Mouse (Mus musculus): ENCODE results near the gene Spem1. TPM values are rescaled to one million over a fixed set of nuclear protein-coding genes. Genes with fewer than 3 reads are reported as not detected.

The Spem1 gene
- total and polyA plus RNA-seq, 2 experiments from 2014 or later: 0.50 to 0.62 TPM

GRCm38 (mm10) chr11:69778258-69778982 is 43.6 kb downstream of the Spem1 start:
- no peak for TF ChIP-seq CTCF (IDR thresholded peaks at IDR 0.05; ENCODE audit: low read depth)
- Histone ChIP-seq H3K9ac (no peak overlapping the region), H3K27me3 (ENCODE audit: insufficient read depth, low read length) (no peaks in the 10 kb centered on the region), H3K4me3 (ENCODE audit: low read depth, low read length) (no peak overlapping the region), H3K27ac (ENCODE audit: low read depth, low read length) (no peak overlapping the region), H3K4me1 (ENCODE audit: insufficient read depth) (no peaks in the 10 kb centered on the region), H3K4me2 (ENCODE audit: low read depth) (no peak overlapping the region), H3K36me3 (ENCODE audit: insufficient read depth) (peaks cover 15% of the 10 kb centered on the region; the same call in 1 of the 2 replicates), H3K9me3 (ENCODE audit: low read length) (no peaks in the 10 kb centered on the region)
- ATAC-seq: no peak
- no peak for DNase-seq
- WGBS: 69% methylated on average over 23 of the region's 23 CpGs

GRCm38 (mm10) chr11:69777504-69778257 is 44.3 kb downstream of the Spem1 start:
- Histone ChIP-seq H3K27ac (ENCODE audit: low read depth, low read length) (no peak overlapping the region), H3K9ac (no peak overlapping the region), H3K4me2 (ENCODE audit: low read depth) (no peak overlapping the region), H3K4me1 (ENCODE audit: insufficient read depth) (no peaks in the 10 kb centered on the region), H3K9me3 (ENCODE audit: low read length) (no peaks in the 10 kb centered on the region), H3K36me3 (ENCODE audit: insufficient read depth) (peaks cover 15% of the 10 kb centered on the region; the same call in 1 of the 2 replicates), H3K4me3 (ENCODE audit: low read depth, low read length) (no peak overlapping the region), H3K27me3 (ENCODE audit: insufficient read depth, low read length) (no peaks in the 10 kb centered on the region)
- 68% methylated on average over 26 of the region's 26 CpGs for WGBS
- TF ChIP-seq CTCF (IDR thresholded peaks at IDR 0.05; ENCODE audit: low read depth): no peak
- DNase-seq (no peak), ATAC-seq (no peak)

- 89% methylated on average over 20 of the region's 20 CpGs for WGBS
Measured at GRCm38 (mm10) chr11:69776488-69776887, 45.5 kb downstream of the Spem1 start.

GRCm38 (mm10) chr11:69775716-69776115 is 46.3 kb downstream of the Spem1 start:
- Histone ChIP-seq H3K27ac (ENCODE audit: low read depth, low read length) (no peak overlapping the region), H3K9me3 (ENCODE audit: low read length) (no peaks in the 10 kb centered on the region), H3K4me2 (ENCODE audit: low read depth) (no peak overlapping the region), H3K4me1 (ENCODE audit: insufficient read depth) (no peaks in the 10 kb centered on the region), H3K27me3 (ENCODE audit: insufficient read depth, low read length) (no peaks in the 10 kb centered on the region), H3K9ac (no peak overlapping the region), H3K4me3 (ENCODE audit: low read depth, low read length) (no peak overlapping the region), H3K36me3 (ENCODE audit: insufficient read depth) (peaks cover 15% of the 10 kb centered on the region; the same call in 1 of the 2 replicates)
- DNase-seq (no peak), ATAC-seq (no peak)
- 71% methylated on average over 10 of the region's 10 CpGs for WGBS
- TF ChIP-seq CTCF (IDR thresholded peaks at IDR 0.05; ENCODE audit: low read depth): no peak

More at GRCm38 (mm10) chr11:69776488-69776887, 45.5 kb downstream of the Spem1 start:
- no peak overlapping the region for H3K4me2 ChIP-seq (ENCODE audit: low read depth)
- H3K27me3 ChIP-seq (ENCODE audit: insufficient read depth, low read length): no peaks in the 10 kb centered on the region
- H3K4me1 ChIP-seq (ENCODE audit: insufficient read depth): no peaks in the 10 kb centered on the region
- DNase-seq (no peak), ATAC-seq (no peak)
- no peaks in the 10 kb centered on the region for H3K9me3 ChIP-seq (ENCODE audit: low read length)
- H3K27ac ChIP-seq (ENCODE audit: low read depth, low read length): no peak overlapping the region
- H3K9ac ChIP-seq: no peak overlapping the region
- TF ChIP-seq CTCF (IDR thresholded peaks at IDR 0.05; ENCODE audit: low read depth): no peak
- H3K36me3 ChIP-seq (ENCODE audit: insufficient read depth): peaks cover 15% of the 10 kb centered on the region; the same call in 1 of the 2 replicates
- no peak overlapping the region for H3K4me3 ChIP-seq (ENCODE audit: low read depth, low read length)

GRCm38 (mm10) chr11:69774961-69775360 is 47.0 kb downstream of the Spem1 start:
- Histone ChIP-seq H3K4me3 (ENCODE audit: low read depth, low read length) (no peak overlapping the region), H3K27me3 (ENCODE audit: insufficient read depth, low read length) (no peaks in the 10 kb centered on the region), H3K9ac (no peak overlapping the region), H3K9me3 (ENCODE audit: low read length) (no peaks in the 10 kb centered on the region), H3K36me3 (ENCODE audit: insufficient read depth) (peaks cover 15% of the 10 kb centered on the region; the same call in 1 of the 2 replicates), H3K27ac (ENCODE audit: low read depth, low read length) (no peak overlapping the region), H3K4me2 (ENCODE audit: low read depth) (no peak overlapping the region), H3K4me1 (ENCODE audit: insufficient read depth) (no peaks in the 10 kb centered on the region)
- WGBS: 57% methylated on average over 5 of the region's 5 CpGs
- ATAC-seq (no peak), DNase-seq (no peak)
- no peak for TF ChIP-seq CTCF (IDR thresholded peaks at IDR 0.05; ENCODE audit: low read depth)

Other genes with a start within 250 kb of the Spem1 start
Only the 30 nearest of the 44 such genes appear.
- gene Mpdu1, start 159.5 kb downstream of the Spem1 start, total RNA-seq (2014; rRNA removed): 158 and 214 TPM in 2 replicates
- 118 and 122 TPM in 2 replicates for gene Mpdu1, start 159.5 kb downstream of the Spem1 start, polyA plus RNA-seq (2015; fragmentation: Nextera tagmentation; extraction: Ambion mirVana)
- gene Cd68, start 156.0 kb downstream of the Spem1 start, total RNA-seq (2014; rRNA removed): 6.4 and 7.7 TPM in 2 replicates
- 16.0 and 16.3 TPM in 2 replicates for gene Cd68, start 156.0 kb downstream of the Spem1 start, polyA plus RNA-seq (2015; fragmentation: Nextera tagmentation; extraction: Ambion mirVana)
- 1,003 and 1,045 TPM in 2 replicates for gene Eif4a1, start 149.8 kb downstream of the Spem1 start, total RNA-seq (2014; rRNA removed)
- gene Eif4a1, start 149.8 kb downstream of the Spem1 start, polyA plus RNA-seq (2015; fragmentation: Nextera tagmentation; extraction: Ambion mirVana): 614 and 772 TPM in 2 replicates
- gene Senp3, start 140.1 kb downstream of the Spem1 start, total RNA-seq (2014; rRNA removed): 79.2 and 82.4 TPM in 2 replicates
- 60.6 and 77.6 TPM in 2 replicates for gene Senp3, start 140.1 kb downstream of the Spem1 start, polyA plus RNA-seq (2015; fragmentation: Nextera tagmentation; extraction: Ambion mirVana)
- 1.3 TPM in 1 of 2 replicates, not detected in the other for gene Tnfsf13, start 136.4 kb downstream of the Spem1 start, total RNA-seq (2014; rRNA removed)
- gene Tnfsf13, start 136.4 kb downstream of the Spem1 start, polyA plus RNA-seq (2015; fragmentation: Nextera tagmentation; extraction: Ambion mirVana): 0.48 and 0.61 TPM in 2 replicates
- 3.3 and 6.7 TPM in 2 replicates for gene Tnfsf12, start 126.3 kb downstream of the Spem1 start, total RNA-seq (2014; rRNA removed)
- gene Tnfsf12, start 126.3 kb downstream of the Spem1 start, polyA plus RNA-seq (2015; fragmentation: Nextera tagmentation; extraction: Ambion mirVana): 4.3 and 7.4 TPM in 2 replicates
- 0.95 and 4.4 TPM in 2 replicates for gene Tnfsfm13, start 126.1 kb downstream of the Spem1 start, total RNA-seq (2014; rRNA removed)
- 1.4 and 2.1 TPM in 2 replicates for gene Tnfsfm13, start 126.1 kb downstream of the Spem1 start, polyA plus RNA-seq (2015; fragmentation: Nextera tagmentation; extraction: Ambion mirVana)
- gene Polr2a, start 63.5 kb downstream of the Spem1 start, total RNA-seq (2014; rRNA removed): 11.1 and 20.5 TPM in 2 replicates
- 9.1 and 10.0 TPM in 2 replicates for gene Polr2a, start 63.5 kb downstream of the Spem1 start, polyA plus RNA-seq (2015; fragmentation: Nextera tagmentation; extraction: Ambion mirVana)
- not detected in 2 replicates for gene Slc35g3, start 60.2 kb downstream of the Spem1 start, total RNA-seq (2014; rRNA removed)
- 0.21 TPM in 1 of 2 replicates, not detected in the other for gene Slc35g3, start 60.2 kb downstream of the Spem1 start, polyA plus RNA-seq (2015; fragmentation: Nextera tagmentation; extraction: Ambion mirVana)
- gene Zbtb4, start 56.3 kb downstream of the Spem1 start, total RNA-seq (2014; rRNA removed): 20.3 and 22.9 TPM in 2 replicates
- gene Zbtb4, start 56.3 kb downstream of the Spem1 start, polyA plus RNA-seq (2015; fragmentation: Nextera tagmentation; extraction: Ambion mirVana): 2.1 and 2.7 TPM in 2 replicates
- 0.33 and 3.8 TPM in 2 replicates for gene Chrnb1, start 26.2 kb downstream of the Spem1 start, total RNA-seq (2014; rRNA removed)
- 0.69 and 1.2 TPM in 2 replicates for gene Chrnb1, start 26.2 kb downstream of the Spem1 start, polyA plus RNA-seq (2015; fragmentation: Nextera tagmentation; extraction: Ambion mirVana)
- 10.1 and 15.9 TPM in 2 replicates for gene Fgf11, start 20.3 kb downstream of the Spem1 start, total RNA-seq (2014; rRNA removed)
- 1.6 and 3.1 TPM in 2 replicates for gene Fgf11, start 20.3 kb downstream of the Spem1 start, polyA plus RNA-seq (2015; fragmentation: Nextera tagmentation; extraction: Ambion mirVana)
- 0.23 and 0.76 TPM in 2 replicates for gene Tmem102, start 16.6 kb downstream of the Spem1 start, total RNA-seq (2014; rRNA removed)
- gene Tmem102, start 16.6 kb downstream of the Spem1 start, polyA plus RNA-seq (2015; fragmentation: Nextera tagmentation; extraction: Ambion mirVana): 0.74 and 1.2 TPM in 2 replicates
- gene Gm39566, start 6.9 kb downstream of the Spem1 start, total RNA-seq (2014; rRNA removed): not detected in 2 replicates
- not detected in 2 replicates for gene Gm39566, start 6.9 kb downstream of the Spem1 start, polyA plus RNA-seq (2015; fragmentation: Nextera tagmentation; extraction: Ambion mirVana)
- gene Spem2, start 3.7 kb downstream of the Spem1 start, total RNA-seq (2014; rRNA removed): not detected in 2 replicates
- gene Spem2, start 3.7 kb downstream of the Spem1 start, polyA plus RNA-seq (2015; fragmentation: Nextera tagmentation; extraction: Ambion mirVana): not detected in 2 replicates
- 82.2 and 104 TPM in 2 replicates for gene Nlgn2, start 15.6 kb upstream of the Spem1 start, total RNA-seq (2014; rRNA removed)
- gene Nlgn2, start 15.6 kb upstream of the Spem1 start, polyA plus RNA-seq (2015; fragmentation: Nextera tagmentation; extraction: Ambion mirVana): 13.0 and 18.2 TPM in 2 replicates
- gene Tmem256, start 16.3 kb upstream of the Spem1 start, total RNA-seq (2014; rRNA removed): 117 and 189 TPM in 2 replicates
- gene Tmem256, start 16.3 kb upstream of the Spem1 start, polyA plus RNA-seq (2015; fragmentation: Nextera tagmentation; extraction: Ambion mirVana): 350 and 422 TPM in 2 replicates
- gene Plscr3, start 24.2 kb upstream of the Spem1 start, total RNA-seq (2014; rRNA removed): 26.6 and 30.6 TPM in 2 replicates
- 36.2 and 38.2 TPM in 2 replicates for gene Plscr3, start 24.2 kb upstream of the Spem1 start, polyA plus RNA-seq (2015; fragmentation: Nextera tagmentation; extraction: Ambion mirVana)
- not detected in 2 replicates for gene Tnk1, start 36.5 kb upstream of the Spem1 start, total RNA-seq (2014; rRNA removed)
- 0.10 and 0.23 TPM in 2 replicates for gene Tnk1, start 36.5 kb upstream of the Spem1 start, polyA plus RNA-seq (2015; fragmentation: Nextera tagmentation; extraction: Ambion mirVana)
- gene Tmem95, start 55.8 kb upstream of the Spem1 start, total RNA-seq (2014; rRNA removed): not detected in 2 replicates
- not detected in 2 replicates for gene Tmem95, start 55.8 kb upstream of the Spem1 start, polyA plus RNA-seq (2015; fragmentation: Nextera tagmentation; extraction: Ambion mirVana)
- 1.0 and 1.3 TPM in 2 replicates for gene Kctd11, start 59.2 kb upstream of the Spem1 start, total RNA-seq (2014; rRNA removed)
- 0.58 and 0.88 TPM in 2 replicates for gene Kctd11, start 59.2 kb upstream of the Spem1 start, polyA plus RNA-seq (2015; fragmentation: Nextera tagmentation; extraction: Ambion mirVana)
- gene Acap1, start 73.4 kb upstream of the Spem1 start, total RNA-seq (2014; rRNA removed): 0.90 TPM in 1 of 2 replicates, not detected in the other
- gene Acap1, start 73.4 kb upstream of the Spem1 start, polyA plus RNA-seq (2015; fragmentation: Nextera tagmentation; extraction: Ambion mirVana): 0.26 and 0.48 TPM in 2 replicates
- gene 2810408A11Rik, start 78.8 kb upstream of the Spem1 start, total RNA-seq (2014; rRNA removed): 9.2 and 10.5 TPM in 2 replicates
- 10.6 and 11.4 TPM in 2 replicates for gene 2810408A11Rik, start 78.8 kb upstream of the Spem1 start, polyA plus RNA-seq (2015; fragmentation: Nextera tagmentation; extraction: Ambion mirVana)
- gene Neurl4, start 78.9 kb upstream of the Spem1 start, total RNA-seq (2014; rRNA removed): 97.4 and 155 TPM in 2 replicates
- gene Neurl4, start 78.9 kb upstream of the Spem1 start, polyA plus RNA-seq (2015; fragmentation: Nextera tagmentation; extraction: Ambion mirVana): 15.6 and 18.2 TPM in 2 replicates
- 44.4 and 48.0 TPM in 2 replicates for gene Gps2, start 91.7 kb upstream of the Spem1 start, total RNA-seq (2014; rRNA removed)
- gene Gps2, start 91.7 kb upstream of the Spem1 start, polyA plus RNA-seq (2015; fragmentation: Nextera tagmentation; extraction: Ambion mirVana): 64.9 and 67.1 TPM in 2 replicates
- gene Eif5a, start 99.8 kb upstream of the Spem1 start, total RNA-seq (2014; rRNA removed): 489 and 520 TPM in 2 replicates
- 1,306 and 1,372 TPM in 2 replicates for gene Eif5a, start 99.8 kb upstream of the Spem1 start, polyA plus RNA-seq (2015; fragmentation: Nextera tagmentation; extraction: Ambion mirVana)
- gene Ybx2, start 113.6 kb upstream of the Spem1 start, total RNA-seq (2014; rRNA removed): 7.8 and 22.8 TPM in 2 replicates
- 1.5 and 2.5 TPM in 2 replicates for gene Ybx2, start 113.6 kb upstream of the Spem1 start, polyA plus RNA-seq (2015; fragmentation: Nextera tagmentation; extraction: Ambion mirVana)
- 4.1 and 7.8 TPM in 2 replicates for gene Slc2a4, start 126.0 kb upstream of the Spem1 start, total RNA-seq (2014; rRNA removed)
- 3.5 and 3.9 TPM in 2 replicates for gene Slc2a4, start 126.0 kb upstream of the Spem1 start, polyA plus RNA-seq (2015; fragmentation: Nextera tagmentation; extraction: Ambion mirVana)
- not detected in 2 replicates for gene Cldn7, start 142.6 kb upstream of the Spem1 start, total RNA-seq (2014; rRNA removed)
- gene Cldn7, start 142.6 kb upstream of the Spem1 start, polyA plus RNA-seq (2015; fragmentation: Nextera tagmentation; extraction: Ambion mirVana): 0.34 and 0.42 TPM in 2 replicates
- gene Ctdnep1, start 159.0 kb upstream of the Spem1 start, total RNA-seq (2014; rRNA removed): 29.7 and 41.4 TPM in 2 replicates
- 21.2 and 23.2 TPM in 2 replicates for gene Ctdnep1, start 159.0 kb upstream of the Spem1 start, polyA plus RNA-seq (2015; fragmentation: Nextera tagmentation; extraction: Ambion mirVana)